Mouse (Mus musculus) E14TG2a.4 (cell line): ENCODE results near the gene Gsta3.

ENCODE experiments used
- CTCF ChIP-seq: conservative IDR thresholded peaks from 2 replicates; pipeline ENCODE4 v1.5.1; 2014; ENCODE audit warnings: low read length
- POU5F1 ChIP-seq: IDR thresholded peaks from 2 replicates; pipeline ENCODE4 v1.6.1; 2014; ENCODE audit warnings: low read length, borderline replicate concordance

DNA sequence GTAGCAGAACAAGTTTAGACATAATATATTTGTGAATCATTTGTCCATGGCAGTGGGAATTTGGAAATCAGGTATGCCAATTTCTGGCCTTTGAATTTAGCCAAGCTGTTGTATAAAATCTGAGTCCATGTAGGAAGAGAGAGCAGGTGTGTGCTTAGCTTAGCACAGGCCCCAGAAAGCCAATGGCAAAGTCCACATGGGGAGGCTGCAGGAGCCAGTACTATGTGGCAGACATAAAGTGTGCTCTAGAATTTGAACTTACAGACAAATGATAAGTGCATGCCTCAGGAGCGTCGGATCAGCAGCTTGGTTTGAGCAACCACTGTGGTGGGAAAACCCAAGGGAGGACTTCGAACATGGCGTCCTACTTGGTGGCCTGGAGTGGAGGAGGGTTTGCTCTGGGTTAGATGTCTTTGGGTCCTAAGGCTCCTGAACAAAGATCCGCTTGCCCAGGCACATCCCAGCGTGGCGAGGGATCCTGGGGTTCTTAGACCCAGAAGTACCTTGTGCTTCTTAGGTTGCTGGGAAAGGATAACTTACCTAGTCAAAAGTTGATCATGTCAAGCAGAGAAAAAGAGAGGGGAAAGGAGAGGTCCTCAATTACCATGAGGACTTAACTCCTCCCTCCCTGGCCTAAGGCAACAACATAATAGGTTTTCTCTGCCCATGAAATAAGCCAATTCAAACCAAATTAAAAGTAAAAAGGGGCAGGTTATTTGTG is 15.4 kb downstream of the Gsta3 start:
- no peak for TF ChIP-seq CTCF
- TF ChIP-seq POU5F1 = no peak
